ENCODE assay signal across 15 mouse cellular contexts in the genomic region with DNA sequence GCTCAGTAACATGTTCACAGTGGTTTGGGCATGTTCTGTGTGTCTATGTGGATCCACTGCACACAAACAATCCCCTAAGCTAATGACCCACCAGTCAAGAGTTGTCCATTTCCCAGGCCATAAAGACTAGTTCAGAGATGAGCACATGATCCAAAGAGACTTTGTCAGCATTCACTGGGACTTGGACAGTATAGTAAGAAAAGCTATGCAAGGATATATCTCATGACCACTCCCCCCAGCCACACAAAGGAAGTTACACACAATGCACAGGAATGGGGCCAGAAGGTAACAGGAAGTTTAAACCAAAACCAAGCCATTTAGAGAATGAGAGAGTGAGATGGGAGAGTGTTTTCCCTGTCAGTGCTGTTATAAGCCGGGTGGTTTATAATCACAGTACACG. TPM values are rescaled to one million over a fixed set of nuclear protein-coding genes. Genes with fewer than 3 reads are reported as not detected.
"Had no signal": no experiment of that assay in that cellular context is flagged by ENCODE, and none has a peak within 500 bp of the region (broad histone marks: within the 10 kb centered on the region; RNA-seq: fewer than 3 reads in every experiment).

No protein-coding gene starts in this region.

- H3K27ac ChIP-seq: left cerebral cortex, adult 2 months; limb, embryonic 10.5 days; liver, embryonic 15.5 days; midbrain, embryonic 13.5 days; stomach, embryonic 15.5 days had no signal

- H3K4me3 ChIP-seq: left cerebral cortex, adult 2 months; limb, embryonic 10.5 days; liver, embryonic 15.5 days; midbrain, embryonic 13.5 days; stomach, embryonic 15.5 days had no signal

- H3K4me2 ChIP-seq: liver, embryonic 11.5 days; liver, embryonic 15.5 days; midbrain, embryonic 13.5 days; stomach, embryonic 15.5 days had no signal

- DNase-seq: kidney, adult 2 months; right cerebral cortex, postnatal 14 days; thymus, adult 2 months; thymus, postnatal 25 days had no signal

- H3K36me3 ChIP-seq: limb, embryonic 10.5 days; liver, embryonic 15.5 days; midbrain, embryonic 13.5 days; stomach, embryonic 15.5 days had no signal

- H3K4me1 ChIP-seq: limb, embryonic 10.5 days; liver, embryonic 15.5 days; midbrain, embryonic 13.5 days; stomach, embryonic 15.5 days had no signal

- ATAC-seq: midbrain, embryonic 13.5 days had no signal

- H3K9ac ChIP-seq: liver, embryonic 15.5 days; midbrain, embryonic 13.5 days; stomach, embryonic 15.5 days had no signal

- H3K9me3 ChIP-seq: limb, embryonic 10.5 days; liver, embryonic 15.5 days; midbrain, embryonic 13.5 days; stomach, embryonic 15.5 days had no signal

- H3K27me3 ChIP-seq: liver, embryonic 15.5 days; midbrain, embryonic 13.5 days; stomach, embryonic 15.5 days had no signal

RNA-seq across cellular contexts. Expression of a gene that starts 33.0 kb away (rescaled TPM):
- total RNA-seq: midbrain, postnatal 0 days had no signal
- polyA plus RNA-seq: kidney, adult 2 months; limb, embryonic 10.5 days; liver, embryonic 11.5 days; liver, embryonic 15.5 days; midbrain, embryonic 13.5 days; midbrain, postnatal 0 days; neural tube, embryonic 14.5 days; spleen, adult 2 months; testis, adult 2 months; thymus, adult 2 months; urinary bladder, adult 2 months had no signal
